Mouse (Mus musculus) adrenal gland, adult 2 months (tissue): ENCODE results near the gene Etfdh. TPM values are rescaled to one million over a fixed set of nuclear protein-coding genes. Genes with fewer than 3 reads are reported as not detected.
"Not testable (repeated sequence)": the region's sequence is repeated elsewhere in the genome, so short reads cannot be mapped to it uniquely, and the experiment has no call there.

Experiments
- DNase-seq: peaks from one replicate; pipeline ENCODE4 v3.0.0; 2021
- polyA plus RNA-seq: library from polyadenylated mRNA; depleted of rRNA; stranded (reverse); fragments of >200 nt; gene quantifications from 2 replicates; pipeline ENCODE4 v1.2.3, GENCODE M21; 2012
- total RNA-seq, 2 experiments: library from RNA; stranded (reverse); gene quantifications; 2 replicates each; pipeline ENCODE4 v1.2.3; 2021

Etfdh gene
- total and polyA plus RNA-seq, 3 experiments, result 210 to 654 (median 240) TPM

GRCm38 (mm10) chr3:79577606-79578005 lies 51.7 kb downstream of the Etfdh start:
- no peak for DNase-seq

DNA sequence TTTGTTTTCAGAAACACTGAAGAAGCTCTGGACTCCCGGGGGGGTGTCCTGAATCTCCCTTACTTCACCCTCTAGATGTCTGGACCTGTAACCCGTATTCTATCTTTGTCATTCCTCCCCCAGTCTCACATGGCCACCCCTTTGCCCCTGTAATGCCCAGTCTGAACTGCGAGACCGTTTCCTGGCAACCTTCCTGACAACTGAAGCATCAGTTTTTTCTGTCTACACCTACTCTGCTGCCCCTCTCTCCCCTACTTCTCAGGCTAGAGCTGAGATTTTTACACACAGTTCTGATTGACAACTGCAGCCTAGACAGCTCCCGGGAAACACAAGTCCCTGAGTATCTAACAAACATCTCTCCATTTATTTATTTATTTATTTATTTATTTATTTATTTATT lies 52.4 kb downstream of the Etfdh start:
- no peak for DNase-seq

- no peak for DNase-seq
Observed at GRCm38 (mm10) chr3:79576468-79576816, 52.9 kb downstream of the Etfdh start.

- DNase-seq, result no peak
Observed at GRCm38 (mm10) chr3:79575576-79576467, 53.5 kb downstream of the Etfdh start.

GRCm38 (mm10) chr3:79574336-79574735 lies 55.0 kb downstream of the Etfdh start:
- no peak for DNase-seq

- not testable (repeated sequence) for DNase-seq
Observed at GRCm38 (mm10) chr3:79573376-79573775, 55.9 kb downstream of the Etfdh start.

- DNase-seq, result no peak
Observed at GRCm38 (mm10) chr3:79572399-79572798, 56.9 kb downstream of the Etfdh start.

DNA sequence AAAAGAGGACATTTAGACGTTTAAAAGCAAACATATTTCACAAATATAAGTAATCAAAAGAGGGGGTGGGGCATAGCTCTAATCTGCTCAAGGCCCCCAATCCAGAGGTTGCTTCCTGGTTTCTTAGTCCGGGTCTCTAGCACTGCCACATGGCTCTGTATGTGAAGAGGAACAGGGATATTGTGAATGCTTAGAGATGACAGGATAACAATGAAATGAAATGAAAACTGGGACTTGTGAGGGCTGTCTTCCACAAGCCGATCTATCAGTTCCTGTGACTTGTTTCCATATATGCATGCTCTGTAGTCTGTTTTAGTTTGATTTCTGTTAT lies 60.0 kb downstream of the Etfdh start:
- no peak for DNase-seq

- no peak for DNase-seq
Observed at GRCm38 (mm10) chr3:79568629-79569350, 60.5 kb downstream of the Etfdh start.

- peak; percentile 95 for DNase-seq
Observed at GRCm38 (mm10) chr3:79567703-79568362, 61.5 kb downstream of the Etfdh start, which contains the start of gene Fnip2. Gene Fnip2 (minus strand): TSS chr3:79567796.

- no peak for DNase-seq
Observed at GRCm38 (mm10) chr3:79566716-79567691, 62.3 kb downstream of the Etfdh start.

DNA sequence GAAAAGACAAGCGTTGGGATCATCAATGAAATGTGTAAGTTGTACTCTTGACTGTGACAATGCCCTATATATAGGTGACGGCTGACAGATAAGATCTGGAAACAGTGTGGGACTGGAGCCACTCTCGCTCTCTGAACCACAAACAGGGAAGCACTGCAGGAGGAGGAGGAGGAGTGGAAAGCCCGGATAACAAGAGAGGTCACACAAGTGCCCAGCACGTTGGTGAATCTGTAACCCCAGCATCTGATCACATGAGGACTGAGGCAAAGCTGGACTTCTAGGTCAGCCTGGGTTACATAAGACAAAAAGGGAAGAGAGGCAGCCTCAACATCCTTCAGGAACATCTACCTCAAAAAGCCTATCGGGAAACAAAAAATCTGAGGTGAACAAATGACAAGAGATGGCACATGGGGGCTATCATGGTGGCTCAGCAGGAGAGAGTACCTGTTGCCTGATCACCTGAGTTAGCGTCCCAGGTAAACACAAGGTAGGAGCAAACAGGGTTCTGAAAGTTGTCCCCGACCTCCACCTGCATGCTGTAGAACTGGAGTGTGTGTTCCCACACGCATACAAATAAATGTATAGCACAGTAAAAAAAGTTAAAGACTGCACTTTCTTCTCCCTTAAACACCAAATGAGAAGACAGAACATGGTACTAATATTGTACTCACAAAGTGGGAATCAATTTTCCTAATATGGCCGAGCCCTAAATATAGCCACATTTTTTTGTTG lies 64.3 kb downstream of the Etfdh start:
- DNase-seq, result no peak

- no peak for DNase-seq
Observed at GRCm38 (mm10) chr3:79563511-79563910, 65.8 kb downstream of the Etfdh start.

- DNase-seq, result no peak
Observed at GRCm38 (mm10) chr3:79561784-79562715, 67.2 kb downstream of the Etfdh start.

DNA sequence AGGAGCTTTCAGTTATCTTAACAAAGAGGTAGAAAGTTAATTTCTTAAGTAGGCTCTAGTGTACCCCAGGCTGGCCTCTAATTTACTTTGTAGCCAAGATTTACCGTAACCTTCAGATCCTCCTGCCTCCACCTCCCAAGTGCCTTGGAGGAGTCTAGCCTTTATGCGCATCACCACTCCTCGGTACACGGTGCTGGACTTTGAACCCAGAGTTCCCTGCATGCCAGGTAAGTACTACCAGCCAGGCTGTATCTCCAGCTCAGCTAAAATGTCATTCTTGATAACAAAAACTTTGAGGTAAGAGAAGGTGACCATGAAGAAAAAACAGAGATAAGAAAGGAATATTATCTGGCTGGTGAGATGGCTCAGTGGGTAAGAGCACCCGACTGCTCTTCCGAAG lies 68.7 kb downstream of the Etfdh start:
- DNase-seq, result no peak

DNA sequence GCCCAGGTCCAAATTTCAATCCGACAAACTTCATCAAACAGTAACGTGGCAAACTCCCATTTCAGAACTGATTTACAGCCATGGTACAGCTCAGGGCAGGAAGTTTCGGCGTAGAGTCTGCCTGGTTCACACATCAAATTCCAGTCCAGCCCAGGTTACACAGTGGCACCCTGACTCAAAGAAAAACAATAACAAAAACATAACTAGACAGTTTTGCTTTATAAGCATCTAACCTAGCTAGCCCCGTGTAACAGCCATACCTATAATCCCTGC lies 69.6 kb downstream of the Etfdh start:
- no peak for DNase-seq

DNA sequence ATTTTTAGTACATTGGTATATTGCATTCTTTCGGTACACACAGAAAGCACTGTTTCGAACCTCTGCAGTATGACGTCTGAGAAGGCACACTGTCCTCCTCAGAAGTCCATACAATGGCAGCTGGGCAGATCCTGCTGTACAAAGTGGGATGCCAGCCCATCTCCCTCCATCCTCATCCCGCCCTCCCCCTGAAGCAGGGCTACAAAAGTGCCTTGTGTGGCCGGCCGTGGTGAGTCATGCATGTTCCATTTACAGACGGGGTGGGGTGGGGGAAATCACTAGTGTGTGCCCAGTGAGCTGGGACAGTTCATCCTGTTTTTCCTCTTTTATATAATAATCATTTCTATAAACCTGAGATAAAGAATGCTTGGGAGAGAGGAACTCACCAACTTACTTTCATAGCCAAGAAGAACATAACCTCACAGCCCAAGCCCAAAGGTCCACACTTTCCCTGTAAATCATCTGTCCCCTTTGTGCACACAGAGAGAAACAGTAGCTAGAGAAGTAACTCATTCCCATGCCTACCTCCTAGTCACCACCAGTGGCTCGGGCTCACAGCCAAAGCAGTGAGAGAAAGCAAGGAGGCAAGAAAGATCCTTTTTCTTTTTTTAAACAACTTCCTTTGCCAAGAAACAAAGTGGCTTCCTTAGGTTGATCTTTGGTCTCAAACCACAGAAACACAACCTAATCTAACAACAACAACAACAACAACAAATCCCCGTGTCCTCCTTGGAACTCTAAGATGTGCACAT lies 70.1 kb downstream of the Etfdh start:
- DNase-seq, result peak; percentile 21

- no peak for DNase-seq
Observed at GRCm38 (mm10) chr3:79555061-79555460, 74.2 kb downstream of the Etfdh start.
